Mouse (Mus musculus) adrenal gland, adult 2 months (tissue): Measurements from ENCODE around the gene Atad2b. TPM values are rescaled to one million over a fixed set of nuclear protein-coding genes. Genes with fewer than 3 reads are reported as not detected.
"Not testable (repeated sequence)": the region's sequence is repeated elsewhere in the genome, so short reads cannot be mapped to it uniquely, and the experiment has no call there.

Experiments used
- DNase-seq: peaks from one replicate; pipeline ENCODE4 v3.0.0; 2021
- polyA plus RNA-seq: library from polyadenylated mRNA; depleted of rRNA; stranded (reverse); fragments of >200 nt; gene quantifications from 2 replicates; pipeline ENCODE4 v1.2.3, GENCODE M21; 2012
- total RNA-seq, 2 experiments: library from RNA; stranded (reverse); gene quantifications; 2 replicates each; pipeline ENCODE4 v1.2.3; 2021

Gene Atad2b
- total and polyA plus RNA-seq, 3 experiments = 17.6 to 29.7 (median 25.5) TPM

- peak; percentile 59 for DNase-seq
Measured at GRCm38 (mm10) chr12:4911716-4912115, 5.4 kb upstream of the Atad2b start.

DNA sequence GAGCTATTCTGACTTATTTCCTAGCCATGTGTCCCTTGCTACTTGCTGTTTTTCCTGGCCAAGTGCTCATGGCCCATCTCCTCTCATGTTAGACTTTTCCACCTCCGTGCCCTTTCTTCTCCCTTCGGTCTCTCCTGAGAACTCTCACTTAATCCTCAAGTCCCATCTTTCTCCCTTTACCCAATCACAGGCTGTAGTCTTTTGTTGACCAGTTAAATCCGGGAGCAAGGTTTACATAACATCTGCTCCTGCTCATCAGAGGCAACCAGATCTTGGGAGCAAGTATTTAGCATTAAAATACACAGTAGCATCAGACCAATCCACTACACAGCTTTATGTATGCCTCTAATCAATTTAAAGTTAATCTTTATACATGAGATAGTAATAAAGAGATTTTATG, 2.7 kb upstream of the Atad2b start:
- DNase-seq = no peak

DNA sequence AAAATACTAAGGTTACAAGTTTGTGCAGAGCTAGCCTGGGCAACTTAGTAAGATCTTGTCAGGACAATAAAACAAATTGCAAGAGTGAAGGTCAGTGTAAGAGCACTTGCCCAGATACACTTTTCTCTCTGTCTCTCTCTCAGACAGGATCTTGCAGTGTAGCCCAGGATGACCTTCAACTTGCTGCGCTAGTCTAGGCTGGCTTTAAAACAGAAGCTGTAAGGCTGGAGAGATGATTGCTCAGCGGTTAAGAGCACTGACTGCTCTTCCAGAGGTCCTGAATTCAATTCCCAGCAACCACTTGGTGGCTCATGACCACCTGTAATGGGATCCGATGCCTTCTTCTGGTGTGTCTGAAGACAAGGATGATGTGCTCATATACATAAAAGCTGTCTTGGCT, 2.2 kb upstream of the Atad2b start:
- DNase-seq = peak; percentile 20

- peak; percentile 83 for DNase-seq
Measured at GRCm38 (mm10) chr12:4917805-4918591, 845 bp downstream of the Atad2b start.

DNA sequence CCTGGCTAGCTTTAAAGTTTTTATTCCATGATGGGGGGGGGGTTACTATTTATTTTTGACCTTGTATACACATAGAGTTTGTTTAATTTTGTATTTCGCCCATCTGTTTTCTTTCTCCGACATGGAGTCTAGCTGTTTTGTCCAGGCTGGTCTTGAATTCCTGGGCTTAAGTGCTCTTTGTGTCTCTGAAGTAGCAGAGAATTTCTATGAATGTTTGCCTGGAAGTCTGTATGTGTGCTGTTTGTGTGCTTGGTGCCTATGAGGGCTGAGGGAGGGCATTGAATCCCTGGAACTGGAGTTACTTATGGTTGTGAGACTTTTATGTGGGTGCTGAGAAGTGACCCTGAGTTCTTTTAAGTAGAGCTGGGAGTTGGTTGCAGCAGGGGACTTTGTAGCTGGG, 11.0 kb downstream of the Atad2b start:
- DNase-seq = no peak

- DNase-seq = no peak
Measured at GRCm38 (mm10) chr12:4930820-4931548, 13.8 kb downstream of the Atad2b start.

DNA sequence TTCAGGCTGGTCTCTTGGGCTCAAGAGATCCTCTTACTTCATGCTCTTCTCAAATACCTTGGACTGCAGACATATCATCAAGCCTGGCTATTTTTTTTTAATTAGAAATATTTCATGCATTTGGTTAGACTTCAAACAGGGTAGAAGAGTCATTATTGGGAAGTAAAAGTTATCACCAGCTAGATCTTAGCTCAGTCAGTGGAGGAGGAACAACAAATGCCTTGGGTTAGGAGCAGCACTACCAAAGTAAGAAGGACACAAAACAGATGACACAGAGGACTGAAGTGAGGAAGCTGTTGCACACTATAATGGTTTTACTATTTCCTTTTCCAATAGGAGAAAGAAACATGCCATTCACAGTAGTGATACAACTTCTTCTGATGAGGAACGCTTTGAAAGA, 35.1 kb downstream of the Atad2b start:
- DNase-seq = no peak

DNA sequence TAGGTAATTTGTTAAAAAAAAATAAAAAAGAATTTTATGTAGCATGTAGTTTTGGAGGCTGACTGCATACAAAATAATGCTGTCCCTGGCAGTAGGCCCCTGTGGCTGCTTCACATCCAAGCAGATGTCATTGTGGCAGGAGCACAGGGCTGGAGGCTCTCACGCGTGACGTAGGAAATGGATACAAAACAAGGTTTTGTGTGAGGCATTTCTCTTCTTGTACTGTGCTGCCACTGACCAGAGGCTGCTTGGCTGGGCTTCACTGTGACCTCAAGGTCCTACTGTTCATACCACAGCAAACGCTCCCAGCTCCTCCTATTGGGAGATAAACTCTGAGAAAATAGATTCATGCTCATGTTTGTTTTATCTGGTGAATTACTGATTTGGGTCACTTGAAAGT, 36.0 kb downstream of the Atad2b start:
- peak; percentile 15 for DNase-seq

DNA sequence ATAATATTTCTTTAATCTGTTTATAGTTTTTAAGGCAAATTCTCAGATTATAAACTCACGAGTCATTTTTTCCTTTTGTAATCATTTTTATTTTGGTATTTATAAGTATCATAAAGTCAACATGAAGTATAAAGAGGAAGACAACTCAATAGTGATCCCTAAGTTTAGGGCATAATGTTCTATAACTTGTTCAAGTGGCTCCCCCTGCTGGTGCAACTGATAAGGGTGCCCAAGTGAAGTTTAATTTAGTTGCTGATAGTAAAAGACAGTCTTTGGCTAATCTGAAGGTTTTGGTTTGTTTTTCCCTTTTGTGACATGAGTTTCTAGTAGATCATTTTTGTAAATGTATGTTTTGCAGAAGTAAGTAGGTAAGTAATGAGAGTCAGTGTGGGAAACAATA, 55.8 kb downstream of the Atad2b start:
- DNase-seq = peak; percentile 63

DNA sequence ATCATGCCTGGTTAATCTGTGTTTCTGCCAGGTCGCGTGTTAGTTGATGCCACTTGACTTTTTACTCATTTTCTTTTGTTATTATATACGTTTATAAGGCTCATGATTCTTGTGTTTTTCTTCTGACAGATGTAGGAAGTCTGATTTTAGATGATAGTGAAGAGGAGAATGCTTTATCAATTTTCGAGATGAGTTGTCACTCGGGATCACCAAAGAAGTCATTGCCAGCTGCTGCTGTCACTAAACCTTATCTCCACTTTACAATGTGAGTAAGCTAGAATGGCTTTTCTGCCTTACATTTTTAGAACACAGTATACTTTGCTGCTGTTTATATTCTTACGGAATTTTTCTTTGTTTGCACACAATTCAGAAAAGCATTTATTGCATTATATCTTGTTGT, 61.2 kb downstream of the Atad2b start:
- DNase-seq = no peak

DNA sequence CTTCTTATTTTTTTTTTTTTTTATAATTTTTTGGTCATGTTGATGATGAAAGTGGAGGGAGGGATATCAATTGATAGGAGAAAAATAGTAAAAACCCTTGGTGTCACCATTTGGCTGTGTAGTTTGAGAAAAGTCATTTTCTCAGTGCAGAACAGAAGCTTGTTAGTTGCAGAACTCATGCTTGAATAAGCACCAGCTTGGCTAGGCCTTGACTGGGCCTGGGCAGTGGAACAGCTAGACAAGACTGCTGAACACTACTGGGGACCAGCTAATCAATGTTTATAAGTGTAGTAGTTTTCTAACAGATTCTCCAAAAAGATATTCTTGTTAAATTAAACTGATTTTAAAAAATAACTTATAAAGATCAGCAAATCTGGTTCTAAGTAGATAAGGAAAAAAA, 79.8 kb downstream of the Atad2b start:
- no peak for DNase-seq

DNA sequence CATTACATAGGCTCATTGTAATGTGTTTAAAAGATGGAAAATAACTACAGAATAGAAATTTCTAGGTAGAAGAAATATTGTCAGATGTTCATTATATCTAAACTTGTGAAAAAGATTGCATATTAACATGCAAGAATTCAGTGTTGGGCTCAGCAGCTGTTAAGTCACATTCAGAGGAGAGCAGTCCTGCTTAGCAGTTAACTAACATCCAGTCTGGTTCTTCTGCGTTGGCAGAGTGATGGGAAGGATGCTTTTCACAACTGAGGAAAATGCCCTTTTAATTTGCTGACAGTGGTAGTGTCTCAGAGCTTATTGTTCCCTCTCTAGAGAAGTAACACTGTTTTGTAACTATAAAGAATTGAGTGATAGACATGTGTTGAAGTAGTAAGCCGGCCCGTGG, 88.2 kb downstream of the Atad2b start:
- DNase-seq = no peak

- not testable (repeated sequence) for DNase-seq
Measured at GRCm38 (mm10) chr12:5005776-5006175, 88.6 kb downstream of the Atad2b start.

- not testable (repeated sequence) for DNase-seq
Measured at GRCm38 (mm10) chr12:5008638-5009037, 91.5 kb downstream of the Atad2b start.

DNA sequence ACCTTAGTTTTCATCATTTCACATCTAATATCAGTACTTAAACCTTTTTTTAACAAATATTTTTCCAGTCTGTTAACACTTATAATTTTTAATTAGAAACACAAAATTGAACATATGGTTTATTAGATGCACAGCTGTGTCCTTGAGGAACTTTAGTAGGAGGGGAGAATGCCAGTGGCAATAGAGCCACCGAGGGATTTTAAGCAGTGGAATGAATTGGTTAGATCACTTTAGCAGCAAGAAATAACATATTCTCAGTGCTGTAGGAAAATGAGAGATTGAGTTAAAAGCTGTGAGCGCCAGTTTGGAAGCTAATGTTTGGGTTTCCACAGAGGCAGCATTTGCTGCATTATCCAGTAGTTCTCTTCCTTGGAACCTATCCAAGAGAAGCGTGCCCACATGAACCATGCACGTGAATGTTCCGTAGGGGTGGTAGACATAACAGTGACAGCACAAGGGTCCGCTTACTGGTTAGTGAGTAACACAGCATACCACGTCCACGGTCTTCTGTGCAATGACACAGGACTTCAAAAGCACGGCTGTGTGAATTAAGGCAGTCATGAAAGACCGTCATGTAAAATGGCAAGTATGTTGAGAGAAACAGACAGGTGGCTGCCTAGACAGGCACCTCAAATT, 108.2 kb downstream of the Atad2b start:
- no peak for DNase-seq

GRCm38 (mm10) chr12:5029035-5029434, 111.9 kb downstream of the Atad2b start:
- DNase-seq = no peak

- DNase-seq = no peak
Measured at GRCm38 (mm10) chr12:5038008-5038407, 120.9 kb downstream of the Atad2b start.

- no peak for DNase-seq
Measured at GRCm38 (mm10) chr12:5044141-5044540, 127.0 kb downstream of the Atad2b start.

DNA sequence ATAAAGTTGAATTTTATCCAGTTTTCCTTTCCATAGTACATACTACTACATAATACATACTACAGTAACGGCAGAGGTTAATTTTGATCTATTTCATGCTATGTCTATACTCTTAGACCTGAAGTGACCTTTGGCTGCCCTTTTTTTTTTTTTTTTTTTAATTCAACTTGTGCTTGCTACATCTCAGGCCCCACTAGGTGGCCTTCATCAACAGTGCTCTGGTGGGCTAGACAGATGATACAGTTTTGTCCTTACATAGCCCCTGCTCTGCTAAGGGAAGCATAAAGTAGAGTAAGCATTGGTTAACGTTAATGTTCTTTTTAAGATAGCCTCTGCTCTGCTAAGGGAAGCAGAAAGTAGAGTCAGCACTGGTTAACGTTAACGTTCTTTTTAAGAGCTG, 131.0 kb downstream of the Atad2b start:
- DNase-seq = no peak

GRCm38 (mm10) chr12:5067590-5067989, 150.4 kb downstream of the Atad2b start:
- DNase-seq = no peak

- no peak for DNase-seq
Measured at GRCm38 (mm10) chr12:5070131-5070530, 153.0 kb downstream of the Atad2b start.

GRCm38 (mm10) chr12:5073191-5073590, 156.0 kb downstream of the Atad2b start:
- DNase-seq = no peak

DNA sequence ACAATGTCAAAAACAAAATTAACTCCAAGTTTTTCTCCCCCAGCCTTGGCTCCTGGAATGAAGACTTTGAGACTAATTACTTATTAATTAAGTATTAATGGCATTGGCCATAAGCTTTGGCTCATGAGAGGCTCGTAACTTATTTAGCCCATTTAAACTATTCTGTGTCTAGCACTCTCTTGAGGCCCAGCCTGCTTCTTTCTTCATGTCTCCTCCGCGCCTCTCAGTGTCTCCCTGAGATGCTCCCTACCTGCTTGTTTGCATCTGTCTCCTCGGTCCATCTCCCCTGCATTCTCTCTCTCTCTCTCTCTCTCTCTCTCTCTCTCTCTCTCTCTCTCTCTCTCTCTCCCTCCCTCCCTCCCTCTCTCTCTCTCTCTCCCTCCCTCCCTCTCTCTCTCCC, 164.3 kb downstream of the Atad2b start:
- no peak for DNase-seq
